Mouse (Mus musculus): ENCODE measurements around the gene Sgo1. TPM values are rescaled to one million over a fixed set of nuclear protein-coding genes. Genes with fewer than 3 reads are reported as not detected.

Sgo1 gene
- polyA plus RNA-seq (2021; fragmentation: Nextera tagmentation): 0.24 and 0.33 TPM in 2 replicates
- long read RNA-seq, experiment 1: 0 reads
- long read RNA-seq, experiment 2, partial matches to known transcripts: 0 of 1 reads
- long read RNA-seq, experiment 2, other reads (novel, unspliced or antisense): 0 of 1 reads

DNA sequence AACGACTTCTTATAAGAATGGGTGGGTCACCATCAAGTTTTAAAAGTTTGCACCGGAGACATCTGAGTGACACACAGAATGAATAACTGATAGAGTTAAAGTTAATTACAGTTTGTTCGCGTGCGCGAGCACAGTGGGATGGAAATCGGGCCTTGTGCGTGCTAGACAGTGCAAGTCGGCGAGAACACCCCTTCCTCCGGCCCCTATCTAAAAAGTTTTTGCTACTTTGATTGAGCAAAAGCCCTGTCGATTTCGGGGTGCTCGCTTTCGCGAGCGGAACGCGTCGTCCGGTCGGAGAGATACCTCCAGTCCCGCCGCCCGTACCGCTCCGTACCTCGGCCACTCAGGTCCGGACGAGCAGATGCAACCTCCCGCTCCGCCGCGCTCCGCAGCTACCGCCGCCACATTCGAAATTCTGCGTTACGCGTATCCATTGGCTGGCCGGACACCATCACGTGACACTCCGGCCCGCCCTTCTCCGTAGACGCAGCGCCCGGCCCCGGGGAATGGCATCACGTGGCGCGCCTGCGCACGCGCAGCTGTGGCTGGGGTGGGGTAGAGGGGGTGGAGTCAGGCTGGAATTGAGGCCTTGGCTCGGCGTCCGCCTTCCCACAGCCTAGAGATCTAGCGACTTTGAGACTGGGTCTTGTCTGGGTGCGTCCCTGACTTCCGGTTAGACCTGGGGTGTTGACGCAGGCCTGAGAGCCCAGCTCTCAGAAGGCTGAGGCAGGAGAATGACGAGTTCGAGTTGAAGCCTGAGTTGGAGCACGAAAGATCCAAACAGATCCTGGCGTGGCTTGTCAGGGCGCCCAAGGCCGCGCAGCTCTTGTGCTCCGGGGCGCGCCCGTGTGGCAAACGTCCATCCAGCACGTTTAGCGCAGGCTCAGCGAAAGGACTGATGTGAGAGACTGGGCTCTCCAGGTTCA lies at the start of gene Sgo1:
Sgo1 (minus strand) TSS at position 457 of the 926 bp plus-strand sequence.

Other genes starting within 250 kb of the Sgo1 start
- gene Efhb, start 226.0 kb downstream of the Sgo1 start, polyA plus RNA-seq (2021; fragmentation: Nextera tagmentation): 0.40 and 0.49 TPM in 2 replicates
- gene Rab5a, start 210.1 kb downstream of the Sgo1 start, polyA plus RNA-seq (2021; fragmentation: Nextera tagmentation): 68.9 and 75.0 TPM in 2 replicates
- gene Pp2d1, start 149.9 kb downstream of the Sgo1 start, polyA plus RNA-seq (2021; fragmentation: Nextera tagmentation): 0.09 and 0.14 TPM in 2 replicates
- 1.9 and 2.5 TPM in 2 replicates for gene Kat2b, start 122.5 kb downstream of the Sgo1 start, polyA plus RNA-seq (2021; fragmentation: Nextera tagmentation)
- gene Sult1c2, start 157.0 kb upstream of the Sgo1 start, polyA plus RNA-seq (2021; fragmentation: Nextera tagmentation): 1.4 TPM in 1 of 2 replicates, not detected in the other